Mouse (Mus musculus): ENCODE measurements around the gene Veph1.

Veph1 gene

GRCm38 (mm10) chr3:66224931-66225537, 71.6 kb downstream of the Veph1 start:
- no peak for DNase-seq (ENCODE audit: low read depth, low spot score)

- peak; percentile 43 for DNase-seq (ENCODE audit: low read depth, low spot score)
These were observed 75.4 kb downstream of the Veph1 start for GRCm38 (mm10) chr3:66221243-66221611.

GRCm38 (mm10) chr3:66220554-66221242, 75.9 kb downstream of the Veph1 start:
- peak; percentile 49 for DNase-seq (ENCODE audit: low read depth, low spot score)

- no peak for DNase-seq (ENCODE audit: low read depth, low spot score)
These were observed 76.9 kb downstream of the Veph1 start, which contains the start of gene Ptx3 for GRCm38 (mm10) chr3:66219655-66220191. TSS of gene Ptx3 (plus strand) at chr3:66219910.

GRCm38 (mm10) chr3:66215759-66216158, 80.9 kb downstream of the Veph1 start:
- DNase-seq (ENCODE audit: low read depth, low spot score): peak; percentile 11

GRCm38 (mm10) chr3:66213524-66213923, 83.1 kb downstream of the Veph1 start:
- DNase-seq (ENCODE audit: low read depth, low spot score): no peak

- DNase-seq (ENCODE audit: low read depth, low spot score): no peak
These were observed 87.6 kb downstream of the Veph1 start for GRCm38 (mm10) chr3:66208836-66209573.

GRCm38 (mm10) chr3:66193910-66194562, 102.6 kb downstream of the Veph1 start:
- DNase-seq (ENCODE audit: low read depth, low spot score): no peak

- no peak for DNase-seq (ENCODE audit: low read depth, low spot score)
These were observed 117.0 kb downstream of the Veph1 start for GRCm38 (mm10) chr3:66179647-66180046.

- no peak for DNase-seq (ENCODE audit: low read depth, low spot score)
These were observed 123.7 kb downstream of the Veph1 start for GRCm38 (mm10) chr3:66172907-66173306.

- no peak for DNase-seq (ENCODE audit: low read depth, low spot score)
These were observed 126.6 kb downstream of the Veph1 start for GRCm38 (mm10) chr3:66169873-66170538.

GRCm38 (mm10) chr3:66166606-66167290, 129.9 kb downstream of the Veph1 start:
- DNase-seq (ENCODE audit: low read depth, low spot score): no peak

GRCm38 (mm10) chr3:66165026-66165425, 131.6 kb downstream of the Veph1 start:
- DNase-seq (ENCODE audit: low read depth, low spot score): no peak

- DNase-seq (ENCODE audit: low read depth, low spot score): no peak
These were observed 132.1 kb downstream of the Veph1 start for GRCm38 (mm10) chr3:66164585-66164984.

GRCm38 (mm10) chr3:66162612-66163011, 134.0 kb downstream of the Veph1 start:
- no peak for DNase-seq (ENCODE audit: low read depth, low spot score)

GRCm38 (mm10) chr3:66157947-66158346, 138.7 kb downstream of the Veph1 start:
- no peak for DNase-seq (ENCODE audit: low read depth, low spot score)

- no peak for DNase-seq (ENCODE audit: low read depth, low spot score)
These were observed 159.0 kb downstream of the Veph1 start for GRCm38 (mm10) chr3:66137601-66138000.

GRCm38 (mm10) chr3:66131264-66131950, 165.2 kb downstream of the Veph1 start:
- no peak for DNase-seq (ENCODE audit: low read depth, low spot score)

GRCm38 (mm10) chr3:66129689-66130088, 166.9 kb downstream of the Veph1 start:
- DNase-seq (ENCODE audit: low read depth, low spot score): no peak

GRCm38 (mm10) chr3:66105493-66105892, 191.1 kb downstream of the Veph1 start:
- no peak for DNase-seq (ENCODE audit: low read depth, low spot score)

Measured in R1 (cell line).